Mouse (Mus musculus) myocyte (in vitro differentiated cells): ENCODE data around the gene Rai1. TPM values are rescaled to one million over a fixed set of nuclear protein-coding genes. Genes with fewer than 3 reads are reported as not detected.
A peak's percentile ranks its signal among the peaks of the same experiment; 100 is the strongest.

Source experiments
- H3K27me3 ChIP-seq: one replicate; pipeline ENCODE4 v1.6.1; 2011; ENCODE audit not compliant: control insufficient read depth, insufficient read depth, insufficient read length
- H3K36me3 ChIP-seq: one replicate; pipeline ENCODE4 v1.6.1; 2011; ENCODE audit not compliant: control insufficient read depth, insufficient read depth
- H3K4me2 ChIP-seq: one replicate; pipeline ENCODE4 v1.6.1; 2011; ENCODE audit warnings: low read depth, control low read depth
- H3K4me3 ChIP-seq: one replicate; pipeline ENCODE4 v1.5.1; 2011; ENCODE audit warnings: mild to moderate bottlenecking, control low read depth, moderate library complexity
- H3K79me2 ChIP-seq: one replicate; pipeline ENCODE4 v1.6.1; 2011; ENCODE audit not compliant: control insufficient read depth, insufficient read depth
- H3ac ChIP-seq: one replicate; pipeline ENCODE4 v1.6.1; 2011; ENCODE audit not compliant: control insufficient read depth, insufficient read length
- CEBPB ChIP-seq: IDR thresholded peaks from 2 replicates; pipeline ENCODE4 v1.6.1; 2011; ENCODE audit warnings: mild to moderate bottlenecking, moderate library complexity; ENCODE audit not compliant: poor library complexity, insufficient read depth, severe bottlenecking
- E2F4 ChIP-seq: IDR thresholded peaks from one replicate; pipeline ENCODE4 v1.6.1; 2011; ENCODE audit warnings: mild to moderate bottlenecking, control low read depth, moderate library complexity; ENCODE audit not compliant: insufficient read depth
- MAX ChIP-seq: IDR thresholded peaks from one replicate; pipeline ENCODE4 v1.6.1; 2011; ENCODE audit warnings: low read depth, mild to moderate bottlenecking, control low read depth
- MYOD1 ChIP-seq, 3 experiments: IDR thresholded peaks; one replicate each; pipeline ENCODE4 v1.6.1; 2011; ENCODE audit warnings: control low read depth in 2 of 3, low read depth in 2 of 3, mild to moderate bottlenecking in 2 of 3, moderate library complexity in 1 of 3; ENCODE audit not compliant: insufficient read length in 2 of 3, control insufficient read depth in 1 of 3
- MYOG ChIP-seq, 3 experiments: IDR thresholded peaks; one replicate each; pipeline ENCODE4 v1.6.1; 2011; ENCODE audit warnings: control low read depth in 2 of 3, low read depth in 2 of 3, mild to moderate bottlenecking in 2 of 3; ENCODE audit not compliant: insufficient read length in 2 of 3, control insufficient read depth in 1 of 3, insufficient read depth in 1 of 3
- POLR2A ChIP-seq: IDR thresholded peaks from one replicate; pipeline ENCODE4 v1.6.1; 2011; ENCODE audit warnings: low read depth, mild to moderate bottlenecking, control low read depth, moderate library complexity; ENCODE audit not compliant: insufficient read length
- POLR2AphosphoS2 ChIP-seq: IDR thresholded peaks from one replicate; pipeline ENCODE4 v1.6.1; 2011; ENCODE audit warnings: low read depth, control low read depth; ENCODE audit not compliant: insufficient read length
- REST ChIP-seq: IDR thresholded peaks from one replicate; pipeline ENCODE4 v1.6.1; 2011; ENCODE audit warnings: mild to moderate bottlenecking, control low read depth, moderate library complexity; ENCODE audit not compliant: insufficient read depth, insufficient read length
- SRF ChIP-seq: IDR thresholded peaks from one replicate; pipeline ENCODE4 v1.6.1; 2011; ENCODE audit warnings: low read depth; ENCODE audit not compliant: control insufficient read depth, insufficient read length
- TCF12 ChIP-seq: IDR thresholded peaks from one replicate; pipeline ENCODE4 v1.6.1; 2011; ENCODE audit warnings: mild to moderate bottlenecking, control low read depth; ENCODE audit not compliant: poor library complexity, insufficient read depth, severe bottlenecking
- TCF3 ChIP-seq: IDR thresholded peaks from one replicate; pipeline ENCODE4 v1.6.1; 2011; ENCODE audit warnings: low read depth, control low read depth; ENCODE audit not compliant: insufficient read length
- USF1 ChIP-seq: IDR thresholded peaks from one replicate; pipeline ENCODE4 v1.6.1; 2011; ENCODE audit warnings: low read depth, mild to moderate bottlenecking, control low read depth, moderate library complexity
- polyA plus RNA-seq: library from polyadenylated mRNA; unstranded; fragments of >200 nt; fragmentation: generic; extraction: Trizol; gene quantifications from one replicate; pipeline ENCODE4 v1.2.1, GENCODE M21; 2012; ENCODE audit warnings: missing spikeins

Rai1 gene
- polyA plus RNA-seq, 1 experiment = 26.0 TPM

- H3K79me2 ChIP-seq = peaks cover 80% of the 10 kb centered on the region
- H3ac ChIP-seq = no peak overlapping the region
- TF ChIP-seq MYOD1 (IDR thresholded peaks at IDR 0.05; ENCODE audit: control insufficient read depth in 1 of 3, insufficient read length in 2 of 3, low read depth in 2 of 3) = peak in 2 of 3 experiments; percentile 4 to 21
- TF ChIP-seq CEBPB = no peak
- TF ChIP-seq POLR2A = no peak
- no peak for TF ChIP-seq MAX
- peak in 1 of 3 experiments; percentile 44 for TF ChIP-seq MYOG (IDR thresholded peaks at IDR 0.05; ENCODE audit: control insufficient read depth in 1 of 3, insufficient read depth in 1 of 3, insufficient read length in 2 of 3, low read depth in 2 of 3)
- H3K27me3 ChIP-seq = no peaks in the 10 kb centered on the region
- peak overlapping the region; percentile 30 for H3K4me2 ChIP-seq
- no peaks in the 10 kb centered on the region for H3K36me3 ChIP-seq
- H3K4me3 ChIP-seq = no peak overlapping the region
Measured at GRCm38 (mm10) chr11:60108631-60109172, 3.9 kb downstream of the Rai1 start.

- H3K27me3 ChIP-seq = no peaks in the 10 kb centered on the region
- H3K36me3 ChIP-seq = no peaks in the 10 kb centered on the region
- TF ChIP-seq TCF12 (no peak), REST (no peak), MYOD1 (IDR thresholded peaks at IDR 0.05; ENCODE audit: control insufficient read depth in 1 of 3, insufficient read length in 2 of 3, low read depth in 2 of 3) (no peak), SRF (no peak), MYOG (IDR thresholded peaks at IDR 0.05; ENCODE audit: control insufficient read depth in 1 of 3, insufficient read depth in 1 of 3, insufficient read length in 2 of 3, low read depth in 2 of 3) (no peak), USF1 (no peak), CEBPB (no peak), TCF3 (no peak), POLR2AphosphoS2 (no peak), MAX (no peak), POLR2A (no peak), E2F4 (no peak)
- H3K4me3 ChIP-seq = no peak overlapping the region
- no peak overlapping the region for H3ac ChIP-seq
- peaks cover 93% of the 10 kb centered on the region for H3K79me2 ChIP-seq
- no peak overlapping the region for H3K4me2 ChIP-seq
Measured at GRCm38 (mm10) chr11:60110386-60110785, 5.6 kb downstream of the Rai1 start.

- Histone ChIP-seq H3K79me2 (peaks cover 96% of the 10 kb centered on the region), H3K36me3 (no peaks in the 10 kb centered on the region), H3K27me3 (no peaks in the 10 kb centered on the region), H3K4me3 (no peak overlapping the region), H3K4me2 (no peak overlapping the region), H3ac (no peak overlapping the region)
- TF ChIP-seq USF1 (no peak), CEBPB (no peak), SRF (no peak), POLR2A (no peak), TCF12 (no peak), REST (no peak), E2F4 (no peak), TCF3 (no peak), MYOD1 (IDR thresholded peaks at IDR 0.05; ENCODE audit: control insufficient read depth in 1 of 3, insufficient read length in 2 of 3, low read depth in 2 of 3) (no peak), MYOG (IDR thresholded peaks at IDR 0.05; ENCODE audit: control insufficient read depth in 1 of 3, insufficient read depth in 1 of 3, insufficient read length in 2 of 3, low read depth in 2 of 3) (no peak), POLR2AphosphoS2 (no peak), MAX (no peak)
Measured at GRCm38 (mm10) chr11:60111576-60111975, 6.8 kb downstream of the Rai1 start.

DNA sequence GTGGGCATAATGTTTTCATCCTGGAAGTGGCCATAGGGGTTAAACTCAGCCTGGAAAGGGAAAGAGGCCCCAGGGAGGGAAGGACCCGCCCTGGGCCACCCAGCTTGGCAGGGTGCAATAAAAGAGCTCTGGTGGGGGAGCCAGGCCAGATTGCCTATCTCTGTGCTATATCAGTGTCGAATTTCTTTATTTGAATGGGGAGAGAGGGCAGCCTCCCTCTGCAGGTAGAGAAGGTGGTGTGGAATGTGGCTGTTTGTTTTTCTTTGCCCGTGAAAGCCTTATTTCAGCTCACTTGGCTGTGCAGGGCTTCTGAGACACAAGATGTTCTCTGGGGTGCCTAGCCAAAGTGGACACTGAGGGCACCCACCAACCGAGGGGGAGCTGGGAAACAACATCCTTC lies 8.8 kb downstream of the Rai1 start:
- H3ac ChIP-seq = no peak overlapping the region
- no peaks in the 10 kb centered on the region for H3K36me3 ChIP-seq
- peak overlapping the region; percentile 100 for H3K4me2 ChIP-seq
- H3K4me3 ChIP-seq = no peak overlapping the region
- H3K79me2 ChIP-seq = peaks cover 96% of the 10 kb centered on the region
- H3K27me3 ChIP-seq = no peaks in the 10 kb centered on the region
- no peak for TF ChIP-seq E2F4
- no peak for TF ChIP-seq REST
- TF ChIP-seq TCF12 = no peak
- no peak for TF ChIP-seq MYOG (IDR thresholded peaks at IDR 0.05; ENCODE audit: control insufficient read depth in 1 of 3, insufficient read depth in 1 of 3, insufficient read length in 2 of 3, low read depth in 2 of 3)
- TF ChIP-seq SRF = no peak
- no peak for TF ChIP-seq TCF3
- no peak for TF ChIP-seq POLR2AphosphoS2
- no peak for TF ChIP-seq CEBPB
- TF ChIP-seq POLR2A = no peak
- TF ChIP-seq USF1 = no peak
- no peak for TF ChIP-seq MAX
- no peak for TF ChIP-seq MYOD1 (IDR thresholded peaks at IDR 0.05; ENCODE audit: control insufficient read depth in 1 of 3, insufficient read length in 2 of 3, low read depth in 2 of 3)

- H3ac ChIP-seq = peak overlapping the region; percentile 10
- H3K27me3 ChIP-seq = no peaks in the 10 kb centered on the region
- H3K36me3 ChIP-seq = no peaks in the 10 kb centered on the region
- peaks cover 96% of the 10 kb centered on the region for H3K79me2 ChIP-seq
- no peak for TF ChIP-seq MYOD1 (IDR thresholded peaks at IDR 0.05; ENCODE audit: control insufficient read depth in 1 of 3, insufficient read length in 2 of 3, low read depth in 2 of 3)
- TF ChIP-seq TCF12 = no peak
- no peak for TF ChIP-seq USF1
- no peak for TF ChIP-seq SRF
- no peak for TF ChIP-seq POLR2A
- no peak for TF ChIP-seq POLR2AphosphoS2
- H3K4me2 ChIP-seq = peak overlapping the region; percentile 100
- peak overlapping the region; percentile 38 for H3K4me3 ChIP-seq
Measured at GRCm38 (mm10) chr11:60114296-60115023, 9.6 kb downstream of the Rai1 start.
